ENCODE assay signal across 22 mouse cellular contexts in the genomic region with DNA sequence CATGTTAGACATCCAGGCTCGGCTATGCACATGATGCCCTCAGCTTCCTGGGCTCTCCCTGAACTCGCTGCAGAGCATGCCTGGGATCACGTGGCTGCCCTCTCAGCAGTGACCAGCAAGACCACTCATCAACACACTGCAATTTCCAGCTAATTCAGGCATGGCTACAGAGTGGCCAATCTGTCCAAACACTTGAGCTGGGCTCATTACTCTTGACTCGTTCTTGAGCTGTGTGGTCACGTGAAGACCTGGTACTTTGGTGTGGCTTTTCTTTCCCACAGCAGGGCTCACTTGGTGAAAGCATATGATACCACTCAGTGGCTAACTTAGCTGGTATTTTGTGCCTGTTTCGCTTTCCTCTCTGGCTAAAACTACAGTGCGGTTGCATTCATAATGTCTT.
"Had no signal": no experiment of that assay in that cellular context is flagged by ENCODE, and none has a peak within 500 bp of the region (broad histone marks: within the 10 kb centered on the region; RNA-seq: fewer than 3 reads in every experiment).

No protein-coding gene starts in this region.

- ATAC-seq: forebrain, postnatal 0 days; hindbrain, postnatal 0 days; intestine, embryonic 16.5 days had no signal

- H3K4me2 ChIP-seq: heart, embryonic 13.5 days; heart, embryonic 15.5 days; hindbrain, embryonic 13.5 days; hindbrain, embryonic 15.5 days; kidney, embryonic 15.5 days; limb, embryonic 13.5 days had no signal

- H3K36me3 ChIP-seq: heart, embryonic 10.5 days; heart, embryonic 13.5 days; heart, embryonic 15.5 days; hindbrain, embryonic 13.5 days; hindbrain, embryonic 15.5 days; kidney, embryonic 15.5 days; limb, embryonic 13.5 days had no signal

- H3K4me3 ChIP-seq: heart, embryonic 10.5 days; heart, embryonic 13.5 days; heart, embryonic 15.5 days; hindbrain, embryonic 13.5 days; hindbrain, embryonic 15.5 days; kidney, embryonic 15.5 days; limb, embryonic 13.5 days had no signal

- H3K9ac ChIP-seq: forebrain, postnatal 0 days; heart, embryonic 13.5 days; heart, embryonic 15.5 days; hindbrain, embryonic 13.5 days; hindbrain, embryonic 15.5 days; kidney, embryonic 15.5 days; limb, embryonic 13.5 days had no signal

- H3K27me3 ChIP-seq: hindbrain, embryonic 15.5 days; kidney, embryonic 15.5 days had no signal

- H3K9me3 ChIP-seq: heart, embryonic 10.5 days; heart, embryonic 13.5 days; heart, embryonic 15.5 days; hindbrain, embryonic 13.5 days; hindbrain, embryonic 15.5 days; kidney, embryonic 15.5 days; limb, embryonic 13.5 days had no signal

- DNase-seq: forebrain, postnatal 0 days; gastrocnemius, postnatal 14 days; gastrocnemius, postnatal 36 days; heart, adult 18-20 months; heart, postnatal 36 days; kidney, adult 11 months; kidney, adult 2 months; kidney, adult 9 months; kidney, postnatal 14 days; layer of hippocampus, adult 9-11 months; layer of hippocampus, postnatal 36 days; left cerebral cortex, postnatal 4 days had no signal

- H3K27ac ChIP-seq: heart, embryonic 10.5 days; heart, embryonic 13.5 days; heart, embryonic 15.5 days; hindbrain, embryonic 13.5 days; hindbrain, embryonic 15.5 days; hindbrain, postnatal 0 days; kidney, embryonic 15.5 days; kidney, postnatal 0 days; limb, embryonic 13.5 days had no signal
